Mouse (Mus musculus): ENCODE measurements around the gene Tmtc2.

The Tmtc2 gene

GRCm38 (mm10) chr10:105573908-105574694 lies at the start of gene Tmtc2:
Gene Tmtc2 (minus strand): TSS chr10:105574451.
- peak; percentile 8 to 17 for DNase-seq (ENCODE audit: low spot score in 2 of 2)

GRCm38 (mm10) chr10:105612117-105612516 lies 37.9 kb upstream of the Tmtc2 start:
- DNase-seq (ENCODE audit: low spot score in 2 of 2), result no peak

GRCm38 (mm10) chr10:105598826-105599225 lies 24.6 kb upstream of the Tmtc2 start:
- no peak for DNase-seq (ENCODE audit: low spot score in 2 of 2)

GRCm38 (mm10) chr10:105597226-105597625 lies 23.0 kb upstream of the Tmtc2 start:
- DNase-seq (ENCODE audit: low spot score in 2 of 2), result no peak

GRCm38 (mm10) chr10:105595480-105596102 lies 21.3 kb upstream of the Tmtc2 start:
- no peak for DNase-seq (ENCODE audit: low spot score in 2 of 2)

- no peak for DNase-seq (ENCODE audit: low spot score in 2 of 2)
Observed at GRCm38 (mm10) chr10:105588141-105588540, 13.9 kb upstream of the Tmtc2 start.

GRCm38 (mm10) chr10:105579318-105579717 lies 5.1 kb upstream of the Tmtc2 start:
- no peak for DNase-seq (ENCODE audit: low spot score in 2 of 2)

GRCm38 (mm10) chr10:105578291-105578845 lies 4.1 kb upstream of the Tmtc2 start:
- no peak for DNase-seq (ENCODE audit: low spot score in 2 of 2)

GRCm38 (mm10) chr10:105574695-105575660 lies 727 bp upstream of the Tmtc2 start:
- DNase-seq (ENCODE audit: low spot score in 2 of 2), result peak; percentile 58 to 66

- DNase-seq (ENCODE audit: low spot score in 2 of 2), result peak in 1 of 2 experiments; percentile 1
Observed at GRCm38 (mm10) chr10:105573306-105573907, 844 bp downstream of the Tmtc2 start.

GRCm38 (mm10) chr10:105572829-105573228 lies 1.4 kb downstream of the Tmtc2 start:
- DNase-seq (ENCODE audit: low spot score in 2 of 2), result no peak

GRCm38 (mm10) chr10:105572301-105572700 lies 1.9 kb downstream of the Tmtc2 start:
- DNase-seq (ENCODE audit: low spot score in 2 of 2), result no peak

- no peak for DNase-seq (ENCODE audit: low spot score in 2 of 2)
Observed at GRCm38 (mm10) chr10:105571831-105572230, 2.4 kb downstream of the Tmtc2 start.

- DNase-seq (ENCODE audit: low spot score in 2 of 2), result no peak
Observed at GRCm38 (mm10) chr10:105571019-105571418, 3.2 kb downstream of the Tmtc2 start.

GRCm38 (mm10) chr10:105569573-105569972 lies 4.7 kb downstream of the Tmtc2 start:
- no peak for DNase-seq (ENCODE audit: low spot score in 2 of 2)

- no peak for DNase-seq (ENCODE audit: low spot score in 2 of 2)
Observed at GRCm38 (mm10) chr10:105567825-105568531, 6.3 kb downstream of the Tmtc2 start.

GRCm38 (mm10) chr10:105561548-105561947 lies 12.7 kb downstream of the Tmtc2 start:
- no peak for DNase-seq (ENCODE audit: low spot score in 2 of 2)

- no peak for DNase-seq (ENCODE audit: low spot score in 2 of 2)
Observed at GRCm38 (mm10) chr10:105557581-105557980, 16.7 kb downstream of the Tmtc2 start.

- DNase-seq (ENCODE audit: low spot score in 2 of 2), result no peak
Observed at GRCm38 (mm10) chr10:105556890-105557572, 17.2 kb downstream of the Tmtc2 start.

GRCm38 (mm10) chr10:105554153-105554552 lies 20.1 kb downstream of the Tmtc2 start:
- no peak for DNase-seq (ENCODE audit: low spot score in 2 of 2)
